In the genomic region with DNA sequence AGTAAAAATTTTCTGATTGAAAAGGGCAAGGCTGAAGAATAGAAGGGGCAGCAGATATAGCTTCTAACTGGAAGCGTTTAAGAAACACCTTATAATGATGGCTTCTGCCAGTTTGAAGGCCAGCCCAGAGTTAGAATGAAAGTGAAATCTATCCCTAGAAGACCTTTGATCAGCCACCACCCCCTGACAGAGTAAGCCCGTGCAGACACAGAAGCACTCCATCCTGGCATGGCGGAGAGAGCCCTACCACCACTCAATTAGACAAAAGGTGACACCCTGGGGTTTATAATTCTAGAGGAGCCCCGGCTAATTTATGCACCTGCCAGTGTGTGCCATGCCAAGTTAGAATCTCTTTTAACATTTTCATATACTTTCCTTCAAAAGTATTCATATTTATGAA, we compare ENCODE assay signal across 21 mouse cellular contexts.
A peak's percentile ranks its signal among the peaks of the same experiment; 100 is the strongest.
DNase-seq lines count a peak whose midpoint lies in the region; ATAC-seq lines count a peak whose summit lies in the region.
"Had no signal": no experiment of that assay in that cellular context is flagged by ENCODE, and none has a peak within 500 bp of the region (broad histone marks: within the 10 kb centered on the region; RNA-seq: fewer than 3 reads in every experiment).

No protein-coding gene starts in this region.

- H3K9me3 ChIP-seq in midbrain, embryonic 10.5 days (replicated peaks): no peaks in the 10 kb centered on the region
- no peaks in the 10 kb centered on the region for H3K9me3 ChIP-seq in midbrain, embryonic 11.5 days (ENCODE audit: control insufficient read depth, low read length)
- no peaks in the 10 kb centered on the region for H3K9me3 ChIP-seq in midbrain, embryonic 12.5 days
- H3K9me3 ChIP-seq: embryonic facial prominence, embryonic 13.5 days; hindbrain, embryonic 12.5 days had no signal

- 4% methylated on average over 4 of the region's 4 CpGs for WGBS in midbrain, embryonic 10.5 days
- WGBS in midbrain, embryonic 11.5 days: 6% methylated on average over 4 of the region's 4 CpGs
- WGBS in midbrain, embryonic 12.5 days: 2% methylated on average over 4 of the region's 4 CpGs

- H3K27me3 ChIP-seq in midbrain, embryonic 10.5 days (ENCODE audit: low read depth, poor library complexity, severe bottlenecking): no peaks in the 10 kb centered on the region
- no peaks in the 10 kb centered on the region for H3K27me3 ChIP-seq in midbrain, embryonic 11.5 days (ENCODE audit: control insufficient read depth, insufficient read depth, low read length)
- H3K27me3 ChIP-seq in midbrain, embryonic 12.5 days: no peaks in the 10 kb centered on the region
- H3K27me3 ChIP-seq: embryonic facial prominence, embryonic 13.5 days; hindbrain, embryonic 12.5 days had no signal

- no peak for ATAC-seq in midbrain, embryonic 11.5 days (ENCODE audit: low FRiP score)
- ATAC-seq in midbrain, embryonic 12.5 days (ENCODE audit: low FRiP score, low read depth): no peak
- ATAC-seq: inflammation-experienced regulatory T-cells, adult 6 months; lung, postnatal 0 days had no signal

- H3K4me2 ChIP-seq in midbrain, embryonic 11.5 days: no peak overlapping the region
- H3K4me2 ChIP-seq in midbrain, embryonic 12.5 days (replicated peaks): no peak overlapping the region
- H3K4me2 ChIP-seq: embryonic facial prominence, embryonic 13.5 days; heart, embryonic 11.5 days; hindbrain, embryonic 12.5 days had no signal

- H3K36me3 ChIP-seq in midbrain, embryonic 10.5 days: no peaks in the 10 kb centered on the region
- no peaks in the 10 kb centered on the region for H3K36me3 ChIP-seq in midbrain, embryonic 11.5 days (ENCODE audit: control insufficient read depth, insufficient read depth, low read length)
- no peaks in the 10 kb centered on the region for H3K36me3 ChIP-seq in midbrain, embryonic 12.5 days
- H3K36me3 ChIP-seq: embryonic facial prominence, embryonic 13.5 days; hindbrain, embryonic 12.5 days had no signal

- peaks cover 44% of the 10 kb centered on the region for H3K4me1 ChIP-seq in midbrain, embryonic 10.5 days
- peaks cover 17% of the 10 kb centered on the region for H3K4me1 ChIP-seq in midbrain, embryonic 11.5 days (ENCODE audit: control insufficient read depth, insufficient read depth, low read length)
- peaks cover 22% of the 10 kb centered on the region for H3K4me1 ChIP-seq in midbrain, embryonic 12.5 days

- peak; percentile 27 for DNase-seq in heart, adult 11 months
- DNase-seq in heart, adult 9 months (ENCODE audit: low spot score in 2 of 2): no peak
- peak; percentile 34 for DNase-seq in midbrain, embryonic 10.5 days (ENCODE audit: low spot score)
- DNase-seq in midbrain, embryonic 11.5 days (ENCODE audit: low spot score, missing footprints): no peak
- no peak for DNase-seq in heart, adult 8-10 months (ENCODE audit: low spot score)
- DNase-seq in right cerebral cortex, postnatal 14 days: no peak
- DNase-seq: adrenal gland, adult 2 months; cerebellum, adult 11 months; cerebellum, postnatal 36 days; gastrocnemius, postnatal 36 days; heart, postnatal 10 days; kidney, adult 2 months; layer of hippocampus, postnatal 36 days; right cerebral cortex, adult 18-20 months had no signal

- no peak overlapping the region for H3K9ac ChIP-seq in midbrain, embryonic 11.5 days (ENCODE audit: low read length)
- H3K9ac ChIP-seq in midbrain, embryonic 12.5 days (replicated peaks): no peak overlapping the region
- H3K9ac ChIP-seq: embryonic facial prominence, embryonic 13.5 days; hindbrain, embryonic 12.5 days had no signal

- peak overlapping the region; percentile 12; the same call in 1 of the 2 replicates for H3K4me3 ChIP-seq in midbrain, embryonic 10.5 days
- H3K4me3 ChIP-seq in midbrain, embryonic 11.5 days (ENCODE audit: low read depth, low read length): no peak overlapping the region
- no peak overlapping the region for H3K4me3 ChIP-seq in midbrain, embryonic 12.5 days
- H3K4me3 ChIP-seq: embryonic facial prominence, embryonic 13.5 days; hindbrain, embryonic 12.5 days; layer of hippocampus, adult 2 months had no signal

- H3K27ac ChIP-seq in midbrain, embryonic 10.5 days (replicated peaks): peak overlapping the region; percentile 76
- no peak overlapping the region for H3K27ac ChIP-seq in midbrain, embryonic 11.5 days (ENCODE audit: low read depth, low read length)
- H3K27ac ChIP-seq in midbrain, embryonic 12.5 days (replicated peaks): 0 out of 2 replicates have a peak overlapping the region, but pooled peaks have one; percentile 20
- H3K27ac ChIP-seq: embryonic facial prominence, embryonic 13.5 days; hindbrain, embryonic 12.5 days; layer of hippocampus, adult 2 months had no signal

Comparison
In these comparisons a context has a peak if more than half of its experiments do, and no peak if none do; other contexts are left out.
1. DNase-seq: peak in heart, adult 11 months (single experiment) and midbrain, embryonic 10.5 days (single experiment); none in heart, adult 9 months (0 of 2), midbrain, embryonic 11.5 days (single experiment), heart, adult 8-10 months (single experiment) and right cerebral cortex, postnatal 14 days (single experiment).